10 mouse cellular contexts compared by ENCODE assay signal in the genomic region with DNA sequence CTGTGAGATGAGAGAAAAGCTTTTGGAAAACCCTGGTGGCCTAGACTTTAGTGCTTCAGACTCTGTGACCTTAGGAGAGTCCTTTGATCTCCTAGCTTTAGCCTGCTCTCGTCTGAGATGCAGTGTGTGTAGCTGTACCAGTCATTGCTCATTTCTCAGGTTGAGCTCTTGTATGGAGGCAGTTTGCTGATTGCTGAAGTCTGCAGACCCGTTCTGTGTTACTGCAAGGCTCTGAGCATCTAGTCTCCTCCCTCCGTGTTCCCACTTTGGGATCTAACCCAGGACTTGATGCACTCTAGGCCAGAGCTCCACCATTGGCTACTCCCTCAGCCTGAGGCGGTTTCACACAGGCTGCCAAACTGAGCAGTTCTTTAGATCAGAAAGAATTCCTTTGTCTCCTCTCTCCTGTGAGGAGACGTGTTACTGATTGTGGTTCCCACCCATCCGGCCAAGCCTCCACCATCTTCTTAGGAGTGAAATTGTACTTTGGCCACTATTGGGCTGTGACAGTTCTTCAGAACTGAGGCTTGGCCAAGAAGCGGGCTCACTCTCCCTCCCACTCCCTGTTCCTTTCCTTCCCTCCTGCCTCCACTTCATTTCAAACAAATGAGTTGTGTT.
DNase-seq lines count a peak whose midpoint lies in the region; ATAC-seq and TF ChIP-seq lines count a peak whose summit lies in the region.
"Had no signal": no experiment of that assay in that cellular context is flagged by ENCODE, and none has a peak within 500 bp of the region (broad histone marks: within the 10 kb centered on the region; RNA-seq: fewer than 3 reads in every experiment).

No protein-coding gene starts in this region.

- no peaks in the 10 kb centered on the region for H3K36me3 ChIP-seq in kidney, adult 2 months (ENCODE audit: control insufficient read depth, insufficient read depth, low read length)
- H3K36me3 ChIP-seq: midbrain, embryonic 12.5 days had no signal

- 54% methylated on average over 7 of the region's 7 CpGs for WGBS in kidney, adult 2 months

- peaks cover 15% of the 10 kb centered on the region; the same call in 1 of the 2 replicates for H3K4me1 ChIP-seq in kidney, adult 2 months (ENCODE audit: control insufficient read depth, insufficient read depth, low read length)

- no peak for TF ChIP-seq CTCF in kidney, adult 2 months (conservative IDR thresholded peaks at IDR 0.05; ENCODE audit: insufficient read depth, insufficient read length, low read depth, low read length)

- DNase-seq in kidney, adult 2 months = peak; percentile 46
- no peak for DNase-seq in kidney, postnatal 25 days
- peak; percentile 56 for DNase-seq in embryo, embryonic 9.5 days (ENCODE audit: extremely low spot score)
- peak; percentile 27 to 42 for DNase-seq in heart, postnatal 14 days
- peak; percentile 27 for DNase-seq in retina, embryonic 14.5 days (ENCODE audit: low spot score)
- no peak for DNase-seq in left cerebral cortex, adult 9 months (ENCODE audit: low spot score in 2 of 2)
- DNase-seq in layer of hippocampus, adult 9-10 months (ENCODE audit: low spot score) = no peak

- TF ChIP-seq POLR2A in kidney, adult 2 months (IDR thresholded peaks at IDR 0.05; ENCODE audit: low read depth, low read length) = no peak

- no peak overlapping the region for H3K4me3 ChIP-seq in kidney, adult 2 months (ENCODE audit: insufficient read depth, low read depth, low read length)
- H3K4me3 ChIP-seq: midbrain, embryonic 12.5 days had no signal

- no peak for ATAC-seq in cerebellum, adult (ENCODE audit: insufficient number of reproducible peaks, low FRiP score, low TSS enrichment)
- ATAC-seq: Patski had no signal

- no peaks in the 10 kb centered on the region for H3K27me3 ChIP-seq in kidney, adult 2 months (replicated peaks; ENCODE audit: control insufficient read depth, insufficient read depth, low read length)
- H3K27me3 ChIP-seq: Patski had no signal

- no peak overlapping the region for H3K27ac ChIP-seq in kidney, adult 2 months (ENCODE audit: insufficient read depth, low read depth, low read length)
- H3K27ac ChIP-seq: midbrain, embryonic 12.5 days had no signal

- intact Hi-C loops in heart, postnatal 14 days (cut with DNase I) = no loop called here

Comparison
In these comparisons a context has a peak if more than half of its experiments do, and no peak if none do; other contexts are left out.
1. DNase-seq: peak in kidney, adult 2 months (single experiment), embryo, embryonic 9.5 days (single experiment), heart, postnatal 14 days (2 of 2) and retina, embryonic 14.5 days (single experiment); none in kidney, postnatal 25 days (0 of 2), left cerebral cortex, adult 9 months (0 of 2) and layer of hippocampus, adult 9-10 months (single experiment).